Comparison of ENCODE assay signal across 28 mouse cellular contexts in the genomic region with DNA sequence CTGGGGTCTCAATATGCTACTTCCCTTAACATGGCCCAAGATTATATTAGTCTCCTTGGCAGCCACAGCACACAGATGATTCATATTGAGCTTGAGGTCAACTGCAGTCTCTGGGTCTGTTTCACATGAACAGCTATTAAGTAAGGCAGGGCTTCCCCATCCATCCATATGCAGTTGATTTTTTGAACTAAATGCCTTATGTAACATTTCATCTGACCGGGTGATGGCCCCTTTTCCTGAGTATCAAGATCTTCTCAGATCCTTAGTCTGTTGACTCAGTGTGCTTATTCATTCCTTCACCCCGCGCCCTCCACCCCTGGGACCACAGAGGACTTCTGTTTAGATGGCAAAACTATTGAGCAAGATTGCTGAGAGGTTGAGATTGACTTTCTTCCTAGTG.
"Had no signal": no experiment of that assay in that cellular context is flagged by ENCODE, and none has a peak within 500 bp of the region (broad histone marks: within the 10 kb centered on the region; RNA-seq: fewer than 3 reads in every experiment).

No protein-coding gene starts in this region.

- DNase-seq: gastrocnemius, postnatal 14 days; gastrocnemius, postnatal 36 days; heart, adult 11 months; heart, adult 2 months; heart, postnatal 14 days; heart, postnatal 36 days; kidney, adult 11 months; kidney, adult 2 months; kidney, adult 9 months; kidney, postnatal 14 days; kidney, postnatal 36 days; layer of hippocampus, adult 9-11 months; layer of hippocampus, postnatal 36 days; liver; liver, embryonic 13.5 days had no signal

- H3K27ac ChIP-seq: heart, adult 2 months; heart, embryonic 13.5 days; heart, embryonic 15.5 days; hindbrain, embryonic 13.5 days; hindbrain, embryonic 15.5 days; hindbrain, postnatal 0 days; kidney, embryonic 15.5 days; kidney, postnatal 0 days; left cerebral cortex, adult 2 months; limb, embryonic 10.5 days; limb, embryonic 12.5 days; liver, embryonic 13.5 days had no signal

- H3K4me1 ChIP-seq: hindbrain, embryonic 15.5 days; kidney, embryonic 15.5 days had no signal

- H3K9me3 ChIP-seq: heart, embryonic 13.5 days; heart, embryonic 15.5 days; hindbrain, embryonic 13.5 days; hindbrain, embryonic 15.5 days; kidney, embryonic 15.5 days; limb, embryonic 10.5 days; limb, embryonic 12.5 days; liver, embryonic 13.5 days had no signal

- H3K4me3 ChIP-seq: heart, adult 2 months; heart, embryonic 13.5 days; heart, embryonic 15.5 days; hindbrain, embryonic 13.5 days; hindbrain, embryonic 15.5 days; kidney, embryonic 15.5 days; left cerebral cortex, adult 2 months; limb, embryonic 10.5 days; limb, embryonic 12.5 days; liver, embryonic 13.5 days had no signal

- H3K4me2 ChIP-seq: heart, embryonic 11.5 days; heart, embryonic 13.5 days; heart, embryonic 15.5 days; hindbrain, embryonic 13.5 days; hindbrain, embryonic 15.5 days; kidney, embryonic 15.5 days; limb, embryonic 12.5 days; liver, embryonic 11.5 days; liver, embryonic 13.5 days had no signal

- H3K27me3 ChIP-seq: hindbrain, embryonic 15.5 days; liver, embryonic 13.5 days had no signal

- H3K9ac ChIP-seq: heart, embryonic 13.5 days; heart, embryonic 15.5 days; hindbrain, embryonic 13.5 days; hindbrain, embryonic 15.5 days; kidney, embryonic 15.5 days; limb, embryonic 12.5 days; liver, embryonic 13.5 days had no signal

- H3K36me3 ChIP-seq: heart, embryonic 13.5 days; heart, embryonic 15.5 days; hindbrain, embryonic 13.5 days; hindbrain, embryonic 15.5 days; kidney, embryonic 15.5 days; limb, embryonic 10.5 days; limb, embryonic 12.5 days; liver, embryonic 13.5 days had no signal

- ATAC-seq: hindbrain, postnatal 0 days; intestine, embryonic 16.5 days had no signal
